Mouse (Mus musculus) embryonic facial prominence, embryonic 12.5 days (tissue): ENCODE data around the gene Mpp3. TPM values are rescaled to one million over a fixed set of nuclear protein-coding genes. Genes with fewer than 3 reads are reported as not detected.

Source experiments
- ATAC-seq: fragments of 200-750 bp; cut with Nextera tagmentation; 2 replicates; pipeline ENCODE4 v1.8.0; 2017; ENCODE audit not compliant: insufficient number of reproducible peaks, insufficient read depth, low FRiP score, low TSS enrichment
- H3K27ac ChIP-seq: fragments of 300-500 bp; sonication (generic); 2 replicates; pipeline ENCODE4 v1.5.1; 2016; ENCODE audit warnings: mild to moderate bottlenecking
- H3K27me3 ChIP-seq: fragments of 300-500 bp; sonication (generic); 2 replicates; pipeline ENCODE4 v1.6.1; 2016; ENCODE audit warnings: mild to moderate bottlenecking, moderate library complexity
- H3K36me3 ChIP-seq: fragments of 300-500 bp; sonication (generic); 2 replicates; pipeline ENCODE4 v1.6.1; 2016; ENCODE audit warnings: mild to moderate bottlenecking
- H3K4me1 ChIP-seq: fragments of 300-500 bp; sonication (generic); 2 replicates; pipeline ENCODE4 v1.6.1; 2016
- H3K4me2 ChIP-seq: fragments of 300-500 bp; sonication (generic); replicated peaks from 2 replicates; pipeline ENCODE4 v1.6.1; 2016; ENCODE audit warnings: mild to moderate bottlenecking, moderate library complexity
- H3K4me3 ChIP-seq: fragments of 300-500 bp; sonication (generic); 2 replicates; pipeline ENCODE4 v1.5.1; 2016; ENCODE audit warnings: mild to moderate bottlenecking
- H3K9ac ChIP-seq: fragments of 300-500 bp; sonication (generic); 2 replicates; pipeline ENCODE4 v1.6.1; 2016; ENCODE audit warnings: mild to moderate bottlenecking, moderate library complexity
- H3K9me3 ChIP-seq: fragments of 300-500 bp; sonication (generic); 2 replicates; pipeline ENCODE4 v1.6.1; 2016; ENCODE audit warnings: mild to moderate bottlenecking, moderate library complexity
- WGBS: fragments of 180-500 bp; shearing (Covaris S2); methylation state at CpG from one replicate; pipeline ENCODE4 v1.1.7; 2016; 5-methylcytosine and 5-hydroxymethylcytosine counted together
- polyA plus RNA-seq: library from polyadenylated mRNA; unstranded; fragments of >200 nt; fragmentation: Nextera tagmentation; extraction: Ambion mirVana; gene quantifications from 2 replicates; pipeline ENCODE4 v1.2.1, GENCODE M21; 2016

The Mpp3 gene
- polyA plus RNA-seq, 1 experiment from 2014 or later, result 11.4 TPM

DNA sequence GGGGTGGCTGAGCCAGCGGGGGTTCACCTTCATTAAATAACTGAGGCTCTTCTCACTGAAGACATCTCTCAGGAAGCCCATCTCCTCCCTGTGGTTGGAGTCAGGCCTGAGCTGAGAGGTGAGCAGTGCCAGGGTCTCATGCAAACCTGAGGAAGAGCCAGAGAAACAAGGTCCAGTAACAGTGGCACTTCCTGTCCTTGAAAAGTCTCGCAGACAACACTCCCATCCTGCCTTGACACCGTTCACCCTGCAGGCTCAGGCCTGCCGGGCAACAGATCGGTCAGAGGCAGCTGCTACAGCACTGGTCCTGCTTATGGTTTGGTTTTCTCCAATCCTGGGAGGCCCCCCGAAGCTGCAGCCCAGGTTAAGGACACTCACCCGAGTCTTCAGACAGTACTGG, 2.9 kb downstream of the Mpp3 start:
- Histone ChIP-seq H3K9ac (no peak overlapping the region), H3K27ac (no peak overlapping the region), H3K4me2 (peak overlapping the region; percentile 92), H3K9me3 (no peaks in the 10 kb centered on the region), H3K27me3 (peaks cover 9% of the 10 kb centered on the region; the same call in 1 of the 2 replicates), H3K4me1 (peaks cover 16% of the 10 kb centered on the region; the same call in 1 of the 2 replicates), H3K4me3 (no peak overlapping the region), H3K36me3 (peaks cover 2% of the 10 kb centered on the region; the same call in 1 of the 2 replicates)
- WGBS, result 33% methylated on average over 7 of the region's 7 CpGs
- ATAC-seq, result no peak

DNA sequence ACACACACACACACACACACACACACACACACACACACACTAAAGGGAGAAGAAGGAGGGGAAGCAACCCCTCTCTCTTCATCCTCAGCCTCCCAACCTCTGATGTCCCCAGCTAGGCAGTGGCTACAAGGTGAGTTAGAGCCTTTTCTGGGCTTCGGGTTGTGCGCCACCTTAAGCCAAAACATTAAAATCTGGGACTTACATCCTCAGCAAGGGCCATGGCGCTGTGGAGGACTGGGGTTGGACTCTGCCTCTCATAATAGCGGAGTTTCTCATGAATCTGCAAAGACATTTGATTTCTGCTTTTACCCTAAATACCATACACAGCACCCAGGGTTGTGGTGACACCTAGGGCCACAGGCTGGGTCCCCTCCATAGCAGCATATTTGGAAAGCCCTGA, 3.4 kb downstream of the Mpp3 start:
- Histone ChIP-seq H3K4me2 (no peak overlapping the region), H3K27me3 (peaks cover 9% of the 10 kb centered on the region; the same call in 1 of the 2 replicates), H3K4me1 (peaks cover 16% of the 10 kb centered on the region; the same call in 1 of the 2 replicates), H3K36me3 (peaks cover 2% of the 10 kb centered on the region; the same call in 1 of the 2 replicates), H3K4me3 (no peak overlapping the region), H3K27ac (no peak overlapping the region), H3K9ac (no peak overlapping the region), H3K9me3 (no peaks in the 10 kb centered on the region)
- WGBS, result 78% methylated on average over 4 of the region's 4 CpGs
- ATAC-seq, result no peak

GRCm38 (mm10) chr11:102024084-102024758, 4.0 kb downstream of the Mpp3 start:
- Histone ChIP-seq H3K36me3 (peaks cover 2% of the 10 kb centered on the region; the same call in 1 of the 2 replicates), H3K4me2 (no peak overlapping the region), H3K9ac (no peak overlapping the region), H3K27me3 (peaks cover 9% of the 10 kb centered on the region; the same call in 1 of the 2 replicates), H3K9me3 (no peaks in the 10 kb centered on the region), H3K4me1 (peaks cover 16% of the 10 kb centered on the region; the same call in 1 of the 2 replicates), H3K4me3 (no peak overlapping the region), H3K27ac (no peak overlapping the region)
- no peak for ATAC-seq
- WGBS, result 86% methylated on average over 6 of the region's 6 CpGs

DNA sequence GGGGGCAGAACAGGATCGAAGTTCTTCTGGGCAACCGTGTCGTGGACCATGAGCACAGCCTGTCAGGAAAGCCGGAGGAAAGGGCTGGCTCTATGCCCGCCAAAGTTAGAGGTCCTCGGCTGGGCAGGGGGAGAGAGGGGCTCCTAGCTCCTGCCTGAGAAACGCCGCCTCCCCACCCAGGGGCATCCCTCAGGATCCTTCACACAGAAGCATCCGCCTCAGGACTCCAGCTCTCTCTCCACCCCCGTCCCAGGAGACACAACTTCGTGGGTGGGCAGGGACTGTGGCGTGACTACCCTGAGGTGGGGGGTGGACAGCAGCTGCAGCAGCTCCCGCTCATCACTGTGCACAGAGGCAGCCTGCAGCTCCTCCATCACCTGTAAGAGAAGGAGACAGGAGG, 4.9 kb downstream of the Mpp3 start:
- no peak overlapping the region for H3K27ac ChIP-seq
- H3K27me3 ChIP-seq, result peaks cover 9% of the 10 kb centered on the region; the same call in 1 of the 2 replicates
- H3K4me3 ChIP-seq, result no peak overlapping the region
- H3K4me1 ChIP-seq, result peaks cover 16% of the 10 kb centered on the region; the same call in 1 of the 2 replicates
- H3K9me3 ChIP-seq, result no peaks in the 10 kb centered on the region
- no peak overlapping the region for H3K9ac ChIP-seq
- no peak for ATAC-seq
- no peak overlapping the region for H3K4me2 ChIP-seq
- peaks cover 2% of the 10 kb centered on the region; the same call in 1 of the 2 replicates for H3K36me3 ChIP-seq
- 81% methylated on average over 13 of the region's 13 CpGs for WGBS

DNA sequence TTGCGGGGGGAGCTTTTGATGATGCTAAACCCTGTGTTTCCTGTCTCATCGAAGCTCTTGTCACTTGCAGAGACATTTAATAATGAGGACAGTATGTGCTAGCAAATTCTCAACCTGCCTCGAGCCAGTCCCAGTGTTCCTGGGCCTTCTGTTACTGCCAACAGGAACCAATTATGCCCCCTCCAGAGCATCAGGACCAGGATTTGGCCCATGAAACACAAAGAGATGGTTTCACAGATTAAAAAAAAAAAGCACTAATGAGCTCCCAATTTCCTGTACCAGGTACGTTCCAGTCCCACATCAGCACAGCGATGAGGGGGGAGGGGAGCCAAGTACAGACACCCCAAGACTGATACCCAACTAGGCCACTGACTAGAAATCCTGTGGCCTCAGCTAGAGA, 7.1 kb downstream of the Mpp3 start:
- 57% methylated on average over 5 of the region's 5 CpGs for WGBS
- Histone ChIP-seq H3K9ac (no peak overlapping the region), H3K4me3 (no peak overlapping the region), H3K36me3 (peaks cover 18% of the 10 kb centered on the region; the same call in 1 of the 2 replicates), H3K4me1 (peaks cover 11% of the 10 kb centered on the region; the same call in 1 of the 2 replicates), H3K9me3 (no peaks in the 10 kb centered on the region), H3K27ac (no peak overlapping the region), H3K4me2 (no peak overlapping the region), H3K27me3 (peaks cover 9% of the 10 kb centered on the region; the same call in 1 of the 2 replicates)
- no peak for ATAC-seq

- ATAC-seq, result no peak
- H3K36me3 ChIP-seq, result peaks cover 18% of the 10 kb centered on the region; the same call in 1 of the 2 replicates
- H3K9ac ChIP-seq, result no peak overlapping the region
Observed at GRCm38 (mm10) chr11:102019736-102020135, 8.5 kb downstream of the Mpp3 start.

GRCm38 (mm10) chr11:102016136-102016535, 12.1 kb downstream of the Mpp3 start:
- Histone ChIP-seq H3K27me3 (no peaks in the 10 kb centered on the region), H3K4me1 (no peaks in the 10 kb centered on the region), H3K9me3 (no peaks in the 10 kb centered on the region), H3K27ac (no peak overlapping the region), H3K9ac (no peak overlapping the region), H3K4me3 (no peak overlapping the region), H3K36me3 (peaks cover 15% of the 10 kb centered on the region; the same call in 1 of the 2 replicates), H3K4me2 (no peak overlapping the region)
- no peak for ATAC-seq
- WGBS, result 94% methylated on average over 1 of the region's 1 CpGs

More at GRCm38 (mm10) chr11:102019736-102020135, 8.5 kb downstream of the Mpp3 start:
- Histone ChIP-seq H3K4me2 (no peak overlapping the region), H3K27ac (no peak overlapping the region), H3K4me1 (0 out of 2 replicates have a peak, but pooled peaks cover 2% of the 10 kb centered on the region), H3K27me3 (no peaks in the 10 kb centered on the region), H3K4me3 (no peak overlapping the region), H3K9me3 (no peaks in the 10 kb centered on the region)
- 69% methylated on average over 9 of the region's 9 CpGs for WGBS

DNA sequence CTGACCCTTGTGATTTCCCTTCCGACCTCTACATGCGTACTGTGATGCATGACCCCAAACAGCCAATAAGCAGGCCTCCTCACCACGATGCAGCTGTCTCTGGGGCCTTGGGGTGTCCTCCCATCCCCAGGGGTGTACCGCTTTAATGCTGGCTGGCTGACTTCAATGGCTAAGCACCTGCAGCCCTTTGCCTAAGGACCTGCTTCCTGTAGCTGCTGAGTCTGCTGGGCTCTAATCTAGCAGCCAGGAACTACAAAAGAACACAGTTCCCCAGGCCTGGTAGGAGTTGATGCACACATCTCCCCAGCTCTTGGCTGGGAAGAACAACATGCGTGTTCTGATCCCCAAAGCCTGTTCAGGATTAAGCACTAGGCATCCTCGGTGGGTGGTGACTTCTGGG, 12.8 kb downstream of the Mpp3 start:
- no peaks in the 10 kb centered on the region for H3K4me1 ChIP-seq
- peaks cover 20% of the 10 kb centered on the region; the same call in 1 of the 2 replicates for H3K36me3 ChIP-seq
- no peak overlapping the region for H3K4me3 ChIP-seq
- no peaks in the 10 kb centered on the region for H3K9me3 ChIP-seq
- no peak overlapping the region for H3K4me2 ChIP-seq
- no peak for ATAC-seq
- no peak overlapping the region for H3K27ac ChIP-seq
- no peak overlapping the region for H3K9ac ChIP-seq
- 60% methylated on average over 6 of the region's 6 CpGs for WGBS
- H3K27me3 ChIP-seq, result no peaks in the 10 kb centered on the region

GRCm38 (mm10) chr11:102013201-102013600, 15.1 kb downstream of the Mpp3 start:
- H3K9ac ChIP-seq, result no peak overlapping the region
- H3K36me3 ChIP-seq, result peaks cover 23% of the 10 kb centered on the region
- no peak overlapping the region for H3K27ac ChIP-seq
- WGBS, result 86% methylated on average over 8 of the region's 8 CpGs
- H3K9me3 ChIP-seq, result no peaks in the 10 kb centered on the region
- no peak for ATAC-seq
- H3K27me3 ChIP-seq, result no peaks in the 10 kb centered on the region
- no peak overlapping the region for H3K4me2 ChIP-seq
- H3K4me3 ChIP-seq, result no peak overlapping the region
- H3K4me1 ChIP-seq, result no peaks in the 10 kb centered on the region

DNA sequence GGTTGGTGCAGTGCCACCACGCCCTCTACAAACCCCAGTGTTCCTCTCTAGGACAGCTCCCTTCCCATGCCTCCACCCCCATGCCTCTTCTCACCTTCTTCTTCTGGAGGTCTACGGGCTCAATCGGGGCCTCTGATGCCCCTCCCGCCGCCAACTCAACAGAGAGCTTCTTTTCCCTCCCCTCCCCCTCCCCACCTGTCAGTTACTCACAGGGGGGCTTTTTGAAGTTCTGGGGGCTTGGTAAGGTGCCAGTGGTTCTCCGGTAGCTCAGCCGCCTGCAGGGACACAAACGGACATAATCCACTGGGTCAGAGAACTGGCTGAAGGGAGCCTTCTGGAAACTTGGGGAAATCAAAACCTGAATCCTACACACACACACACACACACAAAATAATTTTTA, 16.8 kb downstream of the Mpp3 start:
- Histone ChIP-seq H3K4me1 (no peaks in the 10 kb centered on the region), H3K9ac (no peak overlapping the region), H3K9me3 (no peaks in the 10 kb centered on the region), H3K4me3 (no peak overlapping the region), H3K27me3 (no peaks in the 10 kb centered on the region), H3K27ac (no peak overlapping the region), H3K4me2 (no peak overlapping the region), H3K36me3 (peaks cover 20% of the 10 kb centered on the region)
- 80% methylated on average over 8 of the region's 8 CpGs for WGBS
- no peak for ATAC-seq

DNA sequence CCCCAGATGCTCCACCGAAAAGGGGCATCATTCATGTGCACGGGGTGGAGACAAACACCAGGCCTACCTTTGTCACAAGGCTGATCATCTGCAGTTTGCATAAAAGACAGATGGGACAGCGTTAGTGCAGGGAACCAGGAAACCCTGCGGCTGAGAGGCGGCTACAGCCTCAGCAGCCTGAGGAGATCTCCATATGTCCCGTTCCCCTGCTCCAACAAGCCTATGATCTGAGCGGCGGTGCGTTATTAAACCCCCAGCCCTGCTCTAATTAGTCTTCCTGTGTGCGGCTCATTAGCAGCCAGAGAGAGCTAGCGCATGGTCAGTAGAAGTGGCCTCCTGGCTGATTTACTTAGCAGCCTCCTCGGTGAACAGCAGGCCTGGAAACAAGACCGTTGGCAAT, 18.1 kb downstream of the Mpp3 start:
- Histone ChIP-seq H3K4me1 (no peaks in the 10 kb centered on the region), H3K4me3 (no peak overlapping the region), H3K27me3 (no peaks in the 10 kb centered on the region), H3K9me3 (no peaks in the 10 kb centered on the region), H3K27ac (0 out of 2 replicates have a peak overlapping the region, but pooled peaks have one; percentile 14), H3K9ac (no peak overlapping the region), H3K4me2 (no peak overlapping the region), H3K36me3 (peaks cover 19% of the 10 kb centered on the region)
- 69% methylated on average over 13 of the region's 13 CpGs for WGBS
- no peak; the same call in 1 of the 2 replicates for ATAC-seq

GRCm38 (mm10) chr11:102008954-102009637, 19.2 kb downstream of the Mpp3 start:
- no peak for ATAC-seq
- H3K9me3 ChIP-seq, result no peaks in the 10 kb centered on the region
- H3K4me3 ChIP-seq, result no peak overlapping the region
- no peak overlapping the region for H3K4me2 ChIP-seq
- H3K4me1 ChIP-seq, result no peaks in the 10 kb centered on the region
- H3K27ac ChIP-seq, result no peak overlapping the region
- peaks cover 26% of the 10 kb centered on the region for H3K36me3 ChIP-seq
- H3K27me3 ChIP-seq, result no peaks in the 10 kb centered on the region
- H3K9ac ChIP-seq, result no peak overlapping the region
- WGBS, result 81% methylated on average over 15 of the region's 15 CpGs
